Mouse (Mus musculus) midbrain, embryonic 14.5 days (tissue): ENCODE measurements at regions not wholly inside any gene's neighbourhood (a gene's known extent, or its start where the extent isn't known, plus 50 kb on each side); places are given as distances from the start of the nearest gene placed in this dataset.

Source experiments
- ATAC-seq: fragments of 200-750 bp; cut with Nextera tagmentation; 2 replicates; pipeline ENCODE4 v1.8.0; 2017; ENCODE audit warnings: moderate number of reproducible peaks, moderate library complexity; ENCODE audit not compliant: low FRiP score, low TSS enrichment
- DNase-seq: peaks from one replicate; pipeline ENCODE4 v3.0.0-alpha.2; 2015
- H3K27ac ChIP-seq: fragments of 300-500 bp; sonication (generic); replicated peaks from 2 replicates; pipeline ENCODE4 v1.5.1; 2014; ENCODE audit warnings: mild to moderate bottlenecking, low read depth, low read length, moderate library complexity
- H3K27me3 ChIP-seq: fragments of 300-500 bp; sonication (generic); 2 replicates; pipeline ENCODE4 v1.6.1; 2014; ENCODE audit warnings: low read length, control low read depth, mixed read lengths; ENCODE audit not compliant: control insufficient read depth, insufficient read depth
- H3K36me3 ChIP-seq: fragments of 300-500 bp; sonication (generic); 2 replicates; pipeline ENCODE4 v1.6.1; 2014; ENCODE audit warnings: low read length, control low read depth; ENCODE audit not compliant: control insufficient read depth, insufficient read depth
- H3K4me1 ChIP-seq: fragments of 300-500 bp; sonication (generic); 2 replicates; pipeline ENCODE4 v1.6.1; 2014; ENCODE audit warnings: mild to moderate bottlenecking, antibody characterized with exemption, low read length, control low read depth; ENCODE audit not compliant: control insufficient read depth, insufficient read depth
- H3K4me2 ChIP-seq: fragments of 300-500 bp; sonication (generic); 2 replicates; pipeline ENCODE4 v1.6.1; 2014; ENCODE audit warnings: mild to moderate bottlenecking, low read length, moderate library complexity
- H3K4me3 ChIP-seq: fragments of 300-500 bp; sonication (generic); replicated peaks from 2 replicates; pipeline ENCODE4 v1.5.1; 2014; ENCODE audit warnings: low read depth, low read length
- H3K9ac ChIP-seq: fragments of 300-500 bp; sonication (generic); replicated peaks from 2 replicates; pipeline ENCODE4 v1.6.1; 2014; ENCODE audit warnings: mild to moderate bottlenecking, low read length, moderate library complexity
- H3K9me3 ChIP-seq: fragments of 300-500 bp; sonication (generic); 2 replicates; pipeline ENCODE4 v1.6.1; 2016; ENCODE audit warnings: low read length, control low read depth, mixed read lengths; ENCODE audit not compliant: control insufficient read depth
- WGBS: fragments of 180-500 bp; shearing (Covaris S2); extraction: QIAGEN DNeasy Blood & Tissue Kit; methylation state at CpG from one replicate; pipeline ENCODE4 v1.1.7; 2014; 5-methylcytosine and 5-hydroxymethylcytosine counted together

DNA sequence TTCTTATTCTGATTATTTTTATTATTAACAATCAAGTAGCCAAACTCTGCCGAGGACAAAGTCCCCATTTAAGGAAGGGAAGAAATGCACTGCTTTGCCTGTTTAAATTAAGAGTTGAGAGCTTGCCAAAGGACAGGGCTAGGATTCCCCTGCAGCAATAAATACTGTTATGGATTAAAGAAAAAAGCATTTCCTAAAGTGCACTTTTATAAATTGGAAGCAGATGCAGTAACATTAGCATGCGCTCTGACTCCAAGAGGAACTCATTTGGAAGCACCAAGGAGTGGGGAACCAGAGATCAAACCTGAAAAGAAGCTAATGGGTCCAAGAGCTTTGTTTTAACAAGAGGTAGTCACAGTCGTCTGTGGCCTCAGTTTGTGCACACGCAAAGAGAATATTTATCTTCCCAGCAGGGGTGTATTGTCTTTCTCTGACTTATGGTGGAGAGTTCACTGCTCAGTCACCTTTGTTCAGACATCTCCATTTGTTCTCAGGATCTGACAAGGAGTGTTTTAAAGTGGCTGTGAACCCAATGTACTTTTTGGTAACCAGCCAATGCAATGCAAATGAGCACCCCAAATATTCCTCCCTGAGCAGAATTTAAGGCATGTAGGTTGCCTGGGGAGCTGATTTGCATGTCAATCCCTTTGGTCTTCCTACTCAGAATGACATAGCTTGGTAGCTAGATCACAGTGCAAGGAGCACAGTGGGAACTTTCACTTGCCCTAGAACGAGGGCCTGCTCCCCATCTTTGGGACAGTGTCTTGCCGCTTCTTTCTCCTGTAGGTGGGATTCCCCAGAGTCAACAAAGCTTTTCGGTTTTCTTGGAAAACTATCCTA lies 119.1 kb upstream of the Nbea start:
- Histone ChIP-seq H3K4me1 (0 out of 2 replicates have a peak, but pooled peaks cover 9% of the 10 kb centered on the region), H3K36me3 (no peaks in the 10 kb centered on the region), H3K9me3 (no peaks in the 10 kb centered on the region), H3K9ac (no peak overlapping the region), H3K4me3 (no peak overlapping the region), H3K4me2 (no peak overlapping the region), H3K27ac (no peak overlapping the region), H3K27me3 (no peaks in the 10 kb centered on the region)
- no peak for ATAC-seq
- 21% methylated on average over 7 of the region's 7 CpGs for WGBS
- DNase-seq, result peak; percentile 34

- Histone ChIP-seq H3K9ac (no peak overlapping the region), H3K27me3 (no peaks in the 10 kb centered on the region), H3K9me3 (no peaks in the 10 kb centered on the region), H3K36me3 (no peaks in the 10 kb centered on the region), H3K4me2 (no peak overlapping the region), H3K4me1 (0 out of 2 replicates have a peak, but pooled peaks cover 9% of the 10 kb centered on the region), H3K4me3 (no peak overlapping the region), H3K27ac (no peak overlapping the region)
- DNase-seq (no peak), ATAC-seq (no peak)
- WGBS, result 88% methylated on average over 1 of the region's 1 CpGs
Measured at GRCm38 (mm10) chr3:56300769-56301168, 117.3 kb upstream of the Nbea start.

DNA sequence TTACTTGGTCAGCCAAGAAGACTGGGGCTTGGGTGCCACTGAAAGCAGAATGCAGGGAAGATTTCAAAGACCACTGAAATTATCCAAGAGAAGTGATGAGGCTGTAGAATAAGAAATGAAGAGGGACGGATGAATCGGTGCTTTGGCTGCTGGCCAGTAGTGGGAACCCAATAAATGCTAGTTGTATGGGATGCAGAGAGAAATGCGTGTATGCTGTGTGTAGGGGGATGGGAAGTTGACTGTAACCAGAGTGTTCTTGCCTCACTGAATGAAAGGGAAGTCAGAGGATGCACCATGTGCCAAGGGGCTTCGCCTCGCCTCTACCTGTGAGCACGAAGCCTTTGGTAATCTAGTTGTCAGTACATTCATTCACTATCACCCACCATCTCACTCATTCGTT lies 112.1 kb upstream of the Nbea start:
- no peak overlapping the region for H3K4me2 ChIP-seq
- peak; percentile 17 for DNase-seq
- no peak for ATAC-seq
- no peaks in the 10 kb centered on the region for H3K27me3 ChIP-seq
- no peaks in the 10 kb centered on the region for H3K9me3 ChIP-seq
- no peak overlapping the region for H3K9ac ChIP-seq
- no peaks in the 10 kb centered on the region for H3K36me3 ChIP-seq
- no peak overlapping the region for H3K27ac ChIP-seq
- no peak overlapping the region for H3K4me3 ChIP-seq
- no peaks in the 10 kb centered on the region for H3K4me1 ChIP-seq
- 89% methylated on average over 7 of the region's 7 CpGs for WGBS

- H3K9me3 ChIP-seq, result no peaks in the 10 kb centered on the region
- H3K4me1 ChIP-seq, result no peaks in the 10 kb centered on the region
- no peak for DNase-seq
- no peak overlapping the region for H3K4me3 ChIP-seq
- no peak overlapping the region for H3K4me2 ChIP-seq
- no peaks in the 10 kb centered on the region for H3K27me3 ChIP-seq
- no peak overlapping the region for H3K9ac ChIP-seq
- 91% methylated on average over 5 of the region's 5 CpGs for WGBS
- no peaks in the 10 kb centered on the region for H3K36me3 ChIP-seq
- no peak overlapping the region for H3K27ac ChIP-seq
- no peak for ATAC-seq
Measured at GRCm38 (mm10) chr3:56281507-56281906, 98.0 kb upstream of the Nbea start.

DNA sequence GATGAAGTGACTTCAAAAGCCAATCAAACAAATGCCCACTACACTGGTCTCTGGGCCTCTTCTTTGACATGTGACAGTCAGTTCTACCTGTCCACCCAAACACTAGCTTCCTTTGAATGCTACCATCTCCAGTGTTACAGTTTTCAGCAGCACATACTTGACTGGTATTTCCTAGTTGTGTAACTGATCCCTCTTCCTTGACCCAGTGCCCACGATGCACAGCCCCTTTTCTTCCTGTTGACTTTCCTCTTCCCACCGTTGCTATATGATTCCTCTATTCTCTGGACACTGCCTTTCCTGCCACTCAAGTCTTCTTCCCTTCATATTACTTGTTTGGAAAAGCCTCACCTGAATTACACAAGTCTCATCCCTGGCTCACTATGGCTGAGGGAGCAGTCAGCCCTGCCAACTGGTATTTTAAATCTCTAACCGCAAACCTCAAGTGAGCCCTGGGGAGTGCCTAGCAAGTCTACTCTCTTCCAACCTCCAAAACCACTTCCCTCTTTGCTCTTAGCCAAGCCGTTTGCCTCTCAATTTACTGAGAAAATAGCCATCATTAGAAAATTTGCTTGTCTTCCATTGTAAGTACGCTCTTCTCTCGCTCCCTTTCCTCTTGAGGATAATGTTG lies 96.9 kb upstream of the Nbea start:
- ATAC-seq (no peak), DNase-seq (no peak)
- H3K4me2 ChIP-seq, result no peak overlapping the region
- H3K4me3 ChIP-seq, result no peak overlapping the region
- no peaks in the 10 kb centered on the region for H3K9me3 ChIP-seq
- H3K27ac ChIP-seq, result no peak overlapping the region
- no peaks in the 10 kb centered on the region for H3K4me1 ChIP-seq
- WGBS, result 96% methylated on average over 6 of the region's 6 CpGs
- no peaks in the 10 kb centered on the region for H3K27me3 ChIP-seq
- H3K9ac ChIP-seq, result no peak overlapping the region
- no peaks in the 10 kb centered on the region for H3K36me3 ChIP-seq

DNA sequence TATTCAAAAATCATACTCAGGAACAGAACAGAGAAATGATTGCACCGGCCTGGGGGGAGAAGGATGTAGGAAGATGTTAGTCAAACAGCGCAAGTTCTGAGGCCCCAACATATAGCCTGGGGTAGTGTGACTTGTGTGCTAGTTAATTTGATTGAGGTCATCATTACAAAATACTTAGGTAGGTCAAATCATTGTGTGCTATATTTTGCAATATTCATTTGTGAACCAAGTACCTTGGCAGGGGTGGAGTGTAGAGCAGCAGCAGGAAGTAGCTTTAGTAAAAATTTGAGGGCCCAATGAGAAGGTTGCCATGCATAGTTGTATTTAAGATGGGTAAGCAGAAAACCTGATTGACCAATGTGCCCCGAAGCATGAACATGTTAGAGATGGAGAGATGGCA lies 89.1 kb upstream of the Nbea start:
- Histone ChIP-seq H3K9ac (no peak overlapping the region), H3K27me3 (no peaks in the 10 kb centered on the region), H3K4me3 (no peak overlapping the region), H3K9me3 (no peaks in the 10 kb centered on the region), H3K4me2 (no peak overlapping the region), H3K27ac (no peak overlapping the region), H3K36me3 (no peaks in the 10 kb centered on the region), H3K4me1 (no peaks in the 10 kb centered on the region)
- WGBS, result 93% methylated on average over 3 of the region's 3 CpGs
- ATAC-seq (no peak), DNase-seq (no peak)

GRCm38 (mm10) chr3:56270241-56270830 lies 86.8 kb upstream of the Nbea start:
- Histone ChIP-seq H3K9me3 (no peaks in the 10 kb centered on the region), H3K9ac (no peak overlapping the region), H3K27ac (no peak overlapping the region), H3K4me2 (no peak overlapping the region), H3K4me3 (no peak overlapping the region), H3K27me3 (no peaks in the 10 kb centered on the region), H3K4me1 (no peaks in the 10 kb centered on the region), H3K36me3 (no peaks in the 10 kb centered on the region)
- ATAC-seq, result no peak
- no peak for DNase-seq
- 88% methylated on average over 6 of the region's 6 CpGs for WGBS

DNA sequence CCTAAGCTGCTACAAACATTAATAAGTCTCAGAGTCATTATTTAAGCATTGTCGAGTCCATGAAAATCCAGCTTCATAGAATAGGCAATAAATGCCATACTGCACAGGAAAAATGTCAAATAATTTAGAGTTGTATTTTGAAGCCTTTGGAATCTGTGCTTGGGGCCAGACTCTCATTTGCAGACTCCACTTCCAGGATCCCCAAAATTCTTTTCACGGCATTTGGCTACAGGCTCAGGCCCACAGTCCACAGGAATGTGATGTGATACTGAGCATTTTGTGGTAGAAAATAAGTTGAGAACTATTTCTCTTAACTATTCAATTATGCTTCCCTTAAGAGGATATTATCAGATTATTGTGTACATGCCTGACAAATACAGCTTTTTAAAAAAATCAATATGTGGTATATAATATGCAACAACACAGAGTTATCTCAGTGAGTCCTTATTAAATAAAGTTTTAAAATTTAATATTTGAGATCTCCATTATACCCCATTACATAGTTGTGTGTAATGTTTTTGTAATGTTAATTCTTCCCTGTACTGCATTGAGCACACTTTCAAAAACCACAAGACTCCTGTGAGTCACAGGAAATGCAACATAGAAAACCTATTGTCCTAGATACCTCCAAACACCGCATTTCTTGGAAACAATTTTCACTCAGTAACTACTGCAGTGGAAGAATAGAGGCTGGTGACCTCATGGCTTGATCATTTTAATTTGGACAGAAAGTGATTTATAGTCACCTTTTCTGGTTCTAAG lies 78.5 kb upstream of the Nbea start:
- 93% methylated on average over 3 of the region's 3 CpGs for WGBS
- ATAC-seq (no peak), DNase-seq (no peak)
- H3K27ac ChIP-seq, result no peak overlapping the region
- no peak overlapping the region for H3K9ac ChIP-seq
- H3K4me1 ChIP-seq, result no peaks in the 10 kb centered on the region
- no peaks in the 10 kb centered on the region for H3K36me3 ChIP-seq
- H3K4me3 ChIP-seq, result no peak overlapping the region
- H3K4me2 ChIP-seq, result no peak overlapping the region
- no peaks in the 10 kb centered on the region for H3K9me3 ChIP-seq
- H3K27me3 ChIP-seq, result no peaks in the 10 kb centered on the region
